Mouse (Mus musculus) adrenal gland, postnatal 14 days (tissue): ENCODE measurements around the gene Asap2. TPM values are rescaled to one million over a fixed set of nuclear protein-coding genes. Genes with fewer than 3 reads are reported as not detected.

Experiments
- DNase-seq: peaks from one replicate; pipeline ENCODE4 v3.0.0; 2021; ENCODE audit warnings: mixed read lengths
- total RNA-seq: library from RNA; stranded (reverse); gene quantifications from 2 replicates; pipeline ENCODE4 v1.2.3, GENCODE M21; 2021

The Asap2 gene
- total RNA-seq, 1 experiment from 2014 or later = 17.0 TPM

GRCm38 (mm10) chr12:21264970-21265369, 274.7 kb downstream of the Asap2 start:
- DNase-seq = no peak

- no peak for DNase-seq
These were observed 275.2 kb downstream of the Asap2 start for GRCm38 (mm10) chr12:21265501-21265900.

GRCm38 (mm10) chr12:21265946-21266783, 275.9 kb downstream of the Asap2 start:
- DNase-seq = peak; percentile 76

GRCm38 (mm10) chr12:21266784-21267098, 276.5 kb downstream of the Asap2 start:
- no peak for DNase-seq

GRCm38 (mm10) chr12:21268083-21268616, 277.9 kb downstream of the Asap2 start:
- no peak for DNase-seq

- DNase-seq = no peak
These were observed 284.2 kb downstream of the Asap2 start for GRCm38 (mm10) chr12:21274446-21274845.

GRCm38 (mm10) chr12:21277352-21277864, 287.1 kb downstream of the Asap2 start:
- no peak for DNase-seq

GRCm38 (mm10) chr12:21284761-21285441, 294.6 kb downstream of the Asap2 start, which contains the start of gene Cpsf3:
Cpsf3 (plus strand) TSS chr12:21285391.
- no peak for DNase-seq

GRCm38 (mm10) chr12:21285508-21286242, 295.4 kb downstream of the Asap2 start:
- DNase-seq = no peak

- peak; percentile 99 for DNase-seq
These were observed 296.0 kb downstream of the Asap2 start, which contains the start of gene Itgb1bp1 for GRCm38 (mm10) chr12:21286243-21286622. Itgb1bp1 (minus strand) TSS chr12:21286284.

- DNase-seq = peak; percentile 32
These were observed 296.7 kb downstream of the Asap2 start for GRCm38 (mm10) chr12:21286712-21287650.

- no peak for DNase-seq
These were observed 298.6 kb downstream of the Asap2 start for GRCm38 (mm10) chr12:21288716-21289395.

GRCm38 (mm10) chr12:21289651-21290050, 299.4 kb downstream of the Asap2 start:
- DNase-seq = no peak

- no peak for DNase-seq
These were observed 308.6 kb downstream of the Asap2 start for GRCm38 (mm10) chr12:21298856-21299255.

- DNase-seq = peak; percentile 81
These were observed 311.1 kb downstream of the Asap2 start for GRCm38 (mm10) chr12:21301324-21301723.

GRCm38 (mm10) chr12:21301932-21302331, 311.7 kb downstream of the Asap2 start:
- DNase-seq = no peak

GRCm38 (mm10) chr12:21302361-21302783, 312.1 kb downstream of the Asap2 start:
- no peak for DNase-seq

- DNase-seq = no peak
These were observed 315.5 kb downstream of the Asap2 start for GRCm38 (mm10) chr12:21305741-21306140.

GRCm38 (mm10) chr12:21306721-21307120, 316.5 kb downstream of the Asap2 start:
- DNase-seq = no peak

- no peak for DNase-seq
These were observed 321.9 kb downstream of the Asap2 start for GRCm38 (mm10) chr12:21312201-21312600.
